Mouse (Mus musculus) T-helper 2 cell (primary cell): ENCODE results near the gene B4galnt3.

Experiments
- in situ Hi-C: fragments of 300-600 bp; cut with MboI, MseI; formaldehyde crosslinking; loops from one replicate; pipeline ENCODE4 v1.15.1; 2025; ENCODE audit warnings: high pct_unique_total_duplicates

The B4galnt3 gene

DNA sequence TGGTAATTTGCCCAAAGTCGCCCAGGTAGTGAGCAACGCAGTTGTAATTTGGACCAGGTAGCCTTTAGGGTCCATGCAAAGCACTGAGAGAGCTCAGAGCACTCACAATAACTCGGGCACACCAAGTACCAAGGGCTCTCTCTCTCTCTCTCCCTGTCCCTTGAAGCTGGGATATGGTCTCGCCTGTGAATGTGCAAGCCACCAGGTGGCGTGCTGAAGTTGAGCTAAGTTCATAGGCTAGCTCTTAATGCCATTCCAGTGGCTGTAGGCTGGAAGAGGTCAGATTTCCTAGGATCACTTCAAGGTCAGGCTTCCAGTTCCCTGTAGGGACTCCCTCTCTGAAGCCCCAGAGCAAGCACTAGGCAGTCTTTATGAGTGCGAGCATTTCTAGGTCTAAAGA is 71.7 kb downstream of the B4galnt3 start:
- in situ Hi-C loops = no loop called here

DNA sequence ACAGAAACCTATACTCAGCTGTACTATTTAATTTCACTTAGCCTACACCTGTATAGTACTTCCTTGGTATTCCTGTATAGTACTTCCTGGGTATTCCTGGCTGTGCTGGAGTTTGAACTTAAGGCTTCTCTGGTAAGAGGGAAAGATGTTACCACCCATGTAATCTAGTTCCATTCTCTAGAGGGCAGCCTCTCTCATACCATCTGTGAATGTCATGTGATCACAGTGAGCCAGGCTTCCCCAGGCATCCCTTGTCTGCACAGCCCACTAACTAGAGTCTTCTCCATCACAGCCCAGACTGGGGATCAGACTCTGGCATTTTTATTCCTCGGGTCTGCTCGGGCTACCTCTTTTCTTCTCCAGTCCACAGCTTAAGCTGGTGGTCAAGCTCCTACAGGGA is 75.1 kb downstream of the B4galnt3 start:
- in situ Hi-C loops = no loop called here

DNA sequence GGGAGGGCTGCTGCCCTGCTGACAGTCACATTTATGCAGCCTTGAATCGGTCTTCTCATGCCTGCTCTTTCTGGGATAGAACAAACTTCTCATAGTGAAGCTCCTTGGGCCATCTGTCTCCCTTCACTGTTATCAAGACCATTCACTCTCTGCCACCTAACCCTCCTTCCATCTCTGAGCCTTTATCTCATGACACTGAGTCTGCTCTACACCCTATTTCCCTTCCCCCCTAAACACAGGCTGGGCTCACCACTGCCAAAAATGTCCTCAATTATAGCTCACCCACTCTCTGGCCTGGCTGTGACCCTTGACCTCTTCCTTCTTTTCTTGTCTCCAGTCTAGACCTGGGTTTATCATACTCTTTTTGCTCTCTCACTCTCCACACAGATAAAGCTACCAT is 77.7 kb downstream of the B4galnt3 start:
- in situ Hi-C loops = no loop called here

DNA sequence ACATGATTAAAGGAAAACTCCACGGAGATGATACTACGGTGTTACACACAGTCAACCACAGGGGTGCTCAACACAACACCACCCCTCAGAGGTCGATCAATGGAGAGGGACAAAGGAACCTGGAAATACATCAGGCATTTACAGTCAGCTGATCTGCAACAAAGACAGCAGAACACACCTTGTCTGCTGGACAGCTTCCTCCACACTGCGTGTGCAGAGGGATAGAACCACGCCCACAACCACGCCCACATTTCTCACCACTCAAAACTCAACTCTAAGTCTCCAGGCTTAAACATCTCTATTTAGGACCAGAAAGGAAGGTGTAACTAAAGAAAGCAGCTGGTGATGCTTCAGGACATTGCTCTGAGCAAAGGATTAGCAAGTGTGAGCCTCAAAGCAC is 82.8 kb downstream of the B4galnt3 start:
- in situ Hi-C loops = no loop called here

DNA sequence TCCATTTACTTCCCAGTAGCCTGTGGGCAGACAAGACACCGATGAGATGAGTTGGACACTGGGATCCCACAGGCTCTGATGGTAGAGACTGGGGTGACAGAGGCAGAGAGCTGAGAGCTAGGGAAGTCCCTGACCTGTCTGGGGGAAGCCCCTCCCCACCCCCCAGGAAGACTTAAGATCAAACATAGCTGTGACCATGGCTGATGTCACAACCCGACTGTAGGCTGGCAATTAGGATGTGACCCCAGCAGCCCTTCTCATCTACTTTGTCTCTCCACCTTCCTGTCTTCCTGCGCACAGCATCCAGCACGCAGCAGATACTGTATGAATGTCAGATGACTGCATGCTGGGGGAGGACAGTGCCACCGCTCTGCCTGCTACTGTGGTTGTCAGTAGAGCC is 87.8 kb downstream of the B4galnt3 start:
- in situ Hi-C loops = no loop called here

DNA sequence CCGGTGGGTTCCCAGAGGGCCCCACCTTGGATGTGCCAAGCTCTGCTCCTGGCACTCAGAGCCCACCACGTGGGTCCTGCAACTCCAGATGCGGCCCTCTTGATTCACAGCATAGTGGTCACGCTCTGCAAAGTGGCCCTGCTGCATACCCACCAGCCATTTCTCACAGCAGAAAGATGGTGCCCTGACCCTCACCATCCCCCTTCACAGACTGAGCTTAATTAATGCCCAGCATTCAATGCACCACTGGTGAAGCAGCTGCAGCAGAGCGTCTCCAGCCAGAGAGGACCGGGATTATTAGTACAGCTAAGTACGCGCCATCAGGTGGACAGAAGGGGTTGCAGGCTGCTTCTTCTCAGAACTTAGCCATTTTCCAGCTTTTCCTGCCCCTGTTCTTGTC is 92.0 kb downstream of the B4galnt3 start:
- in situ Hi-C loops = no loop called here

DNA sequence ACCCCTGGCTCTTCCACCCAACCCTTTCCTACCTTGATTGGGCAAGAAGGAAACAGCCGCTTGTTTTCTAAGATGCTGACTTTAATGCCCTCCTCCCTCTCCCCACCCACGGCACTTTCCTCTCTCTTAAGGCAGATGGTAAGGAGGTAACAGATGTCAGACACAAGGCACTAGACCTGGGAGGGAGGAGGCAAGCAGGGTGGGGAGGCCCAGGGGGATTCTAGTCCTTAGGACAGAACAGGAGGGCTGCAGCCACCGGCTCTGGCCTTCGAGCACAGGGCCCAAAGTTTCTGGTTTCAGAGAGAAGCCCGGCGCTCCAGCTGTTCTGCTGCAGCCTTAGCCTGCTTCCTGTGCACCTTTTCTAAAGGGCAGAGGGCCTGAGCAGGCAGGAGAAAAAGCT is 92.4 kb downstream of the B4galnt3 start:
- in situ Hi-C loops = no loop called here

DNA sequence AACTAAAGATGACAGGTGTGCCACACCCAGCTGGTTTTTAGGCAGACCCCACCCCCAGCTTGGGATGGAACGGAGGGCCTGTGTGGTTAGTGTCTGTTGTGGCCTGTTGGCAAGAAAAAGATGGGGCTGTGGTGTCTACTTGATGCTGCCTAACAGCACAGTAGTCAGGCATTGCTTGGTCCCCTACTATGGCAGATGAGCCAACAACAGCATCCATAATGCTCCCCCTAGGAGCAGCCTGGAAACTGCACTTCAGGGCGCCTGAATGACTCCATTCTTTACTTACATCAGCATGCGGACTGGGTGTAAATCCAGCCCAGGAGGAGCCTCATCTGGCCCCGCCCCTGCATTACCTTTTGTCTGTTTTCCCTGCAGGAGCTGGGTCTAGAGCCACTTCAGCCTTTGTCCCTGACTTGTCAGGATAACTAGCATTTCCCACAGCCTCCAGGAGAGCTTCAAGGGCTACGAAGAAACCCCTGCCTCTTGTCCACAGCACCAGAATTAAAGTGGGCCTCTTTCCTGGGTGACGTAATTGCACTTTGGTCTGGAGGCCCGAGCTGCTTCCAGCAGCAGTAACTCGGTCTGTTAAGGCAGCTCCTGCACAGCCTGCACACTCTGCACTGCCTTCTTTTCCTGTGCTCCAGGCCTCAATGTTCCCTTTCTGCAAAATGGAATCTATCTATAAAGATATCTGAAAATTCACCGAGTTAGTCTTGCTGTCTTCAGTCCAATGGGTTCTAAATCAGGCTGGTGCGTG is 94.5 kb downstream of the B4galnt3 start:
- in situ Hi-C loops = no loop called here

DNA sequence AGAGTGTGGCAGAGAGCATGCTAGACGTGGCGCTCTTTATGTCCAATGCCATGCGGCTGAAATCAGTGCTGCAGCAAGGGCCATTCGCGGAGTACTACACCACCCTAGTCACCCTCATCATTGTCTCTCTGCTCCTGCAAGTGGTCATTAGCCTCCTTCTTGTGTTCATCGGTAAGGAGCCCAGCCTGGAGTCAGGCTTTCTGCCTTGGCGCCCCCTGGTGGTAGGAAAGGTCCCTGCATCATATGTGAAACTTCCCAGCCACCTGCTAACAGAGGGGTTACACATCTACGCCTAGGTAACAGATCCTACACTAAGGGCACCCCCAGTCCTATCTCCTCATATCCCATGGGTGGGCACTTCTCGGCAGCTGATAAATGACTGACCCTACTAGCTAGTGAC is 96.4 kb downstream of the B4galnt3 start:
- in situ Hi-C loops = no loop called here

DNA sequence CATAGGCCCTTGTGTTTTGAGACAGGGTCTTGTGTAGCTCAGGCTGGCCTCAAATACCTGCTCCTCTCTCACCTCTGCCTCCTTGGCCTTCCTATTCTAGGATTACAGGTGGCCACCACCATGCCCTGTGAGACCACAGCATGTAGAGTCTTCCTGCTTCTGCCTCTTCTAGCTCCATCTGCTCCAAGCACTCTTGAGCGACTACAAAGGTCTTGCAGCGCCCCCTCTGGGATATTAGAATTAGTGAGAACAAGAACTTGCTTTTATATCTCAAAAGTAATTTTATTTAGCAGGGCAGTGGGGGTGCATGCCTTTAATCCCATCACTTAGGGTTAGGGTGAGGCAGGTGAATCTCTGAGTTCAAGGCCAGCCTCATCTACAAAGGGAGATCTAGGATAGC is 97.5 kb downstream of the B4galnt3 start:
- in situ Hi-C loops = no loop called here

DNA sequence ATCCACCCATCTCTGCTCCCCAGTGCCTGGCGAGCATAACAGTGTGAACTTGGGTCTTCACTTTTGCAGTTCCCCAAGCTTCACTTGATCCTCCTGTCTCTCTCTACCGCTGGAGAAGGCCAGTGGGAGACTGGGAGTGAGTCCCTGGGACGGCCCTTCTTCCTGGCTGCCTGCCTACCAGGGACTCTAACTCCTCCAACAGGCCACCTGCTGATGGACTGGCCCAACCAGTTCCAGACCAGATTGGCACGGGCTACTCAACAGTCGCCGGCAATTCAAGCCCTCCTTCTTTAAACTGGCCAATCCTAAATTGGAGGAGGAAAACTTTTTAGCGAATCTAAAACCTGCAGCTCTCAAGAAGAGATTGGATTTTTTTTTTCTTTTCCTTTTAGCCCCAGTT is 99.4 kb downstream of the B4galnt3 start:
- in situ Hi-C loops = loop anchor here (5.0 kb wide), 1 partner anchor 173 kb away; no protein-coding TSS in a partner anchor

DNA sequence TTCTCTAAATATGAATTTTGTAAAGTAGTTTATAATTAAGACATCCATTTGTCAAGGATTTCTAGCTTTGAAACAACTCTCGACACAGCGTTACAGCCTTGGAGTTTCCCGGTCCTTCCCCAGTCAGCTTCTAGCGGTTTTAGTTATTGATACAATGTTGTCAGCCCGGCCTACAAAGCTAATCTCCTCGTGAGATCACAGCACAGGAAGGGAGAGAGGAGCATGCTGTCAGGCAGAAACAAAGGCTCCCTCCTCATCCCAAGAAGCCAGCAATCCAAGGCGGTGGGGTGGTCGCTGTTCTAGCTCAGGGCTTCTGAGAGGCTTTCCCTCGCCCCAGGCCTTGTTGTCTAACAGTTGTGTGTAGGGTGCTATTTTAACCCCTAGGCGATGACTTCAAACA is 100.1 kb downstream of the B4galnt3 start:
- in situ Hi-C loops = loop anchor here (5.0 kb wide), 1 partner anchor 172 kb away; no protein-coding TSS in a partner anchor

DNA sequence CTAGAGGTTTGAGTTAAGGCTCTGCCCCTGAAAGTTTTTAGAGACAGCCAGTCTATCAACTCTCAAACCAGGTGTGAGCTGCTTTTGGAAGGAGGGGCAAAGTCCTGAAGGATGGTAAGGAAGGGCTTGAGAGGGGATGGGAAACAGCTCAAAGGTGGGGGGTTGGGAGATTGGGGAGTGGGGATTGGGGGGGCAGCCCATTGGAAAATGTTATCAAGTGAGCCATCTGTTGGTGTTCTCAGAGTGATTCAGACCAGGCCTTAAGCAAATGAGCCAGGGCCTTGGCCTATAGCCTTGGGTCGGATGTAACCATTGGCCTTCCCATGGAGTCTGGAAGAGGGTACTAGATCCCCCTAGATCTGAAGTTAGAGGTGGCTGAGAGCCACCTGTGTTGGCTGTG is 100.6 kb downstream of the B4galnt3 start:
- in situ Hi-C loops = loop anchor here (5.0 kb wide), 1 partner anchor 171 kb away; no protein-coding TSS in a partner anchor

DNA sequence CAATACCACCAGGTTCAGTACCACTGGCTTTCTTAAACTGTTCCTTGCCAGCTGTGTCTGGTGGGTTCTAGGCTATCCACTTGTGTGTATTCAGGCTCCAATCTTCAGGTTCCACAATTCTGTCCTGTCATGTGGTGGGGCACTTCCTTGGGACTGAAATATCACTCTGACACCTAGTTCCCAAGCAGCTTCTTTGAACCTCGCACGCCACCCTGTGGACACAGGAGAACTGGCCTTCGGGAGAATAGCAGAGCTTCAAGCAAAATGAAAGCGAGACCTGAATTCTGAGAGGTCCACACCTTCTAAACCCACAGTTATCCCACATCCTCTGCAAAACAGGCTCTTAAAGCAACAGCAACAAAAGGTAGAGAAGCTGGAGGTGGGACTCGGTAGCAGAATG is 101.2 kb downstream of the B4galnt3 start:
- in situ Hi-C loops = loop anchor here (5.0 kb wide), 1 partner anchor 171 kb away; no protein-coding TSS in a partner anchor

DNA sequence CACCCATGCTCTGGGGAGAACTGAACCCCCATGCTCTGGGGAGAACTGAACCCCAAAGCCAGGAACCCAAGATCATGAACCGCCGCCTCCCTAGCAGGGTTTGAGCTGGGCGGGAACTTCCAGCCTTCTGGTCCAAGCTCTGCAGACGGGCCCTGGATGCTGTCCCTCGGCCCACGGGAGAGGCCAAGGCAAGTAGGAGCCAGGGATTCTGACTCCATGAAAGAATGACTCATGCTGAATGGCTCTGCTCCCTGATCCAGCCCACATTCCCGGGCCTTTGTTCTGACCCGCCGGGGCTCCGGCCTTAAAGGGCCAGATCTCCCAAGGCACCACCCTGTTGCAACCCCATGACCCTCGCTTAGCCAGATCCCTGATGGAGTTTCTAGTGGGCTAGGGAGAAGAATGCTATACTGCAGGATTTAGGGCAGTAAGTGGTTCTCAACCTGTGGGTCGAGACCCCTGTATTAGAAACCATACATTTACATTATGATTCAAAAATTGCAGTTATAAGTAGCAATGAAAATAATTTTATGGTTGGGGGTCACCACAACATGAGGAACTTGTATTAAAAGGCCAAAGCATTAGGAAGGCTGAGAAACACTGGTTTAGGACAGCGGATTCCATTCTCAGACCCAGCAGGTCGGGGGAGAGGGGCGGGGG is 102.0 kb downstream of the B4galnt3 start:
- in situ Hi-C loops = loop anchor here (5.0 kb wide), 1 partner anchor 170 kb away; no protein-coding TSS in a partner anchor

DNA sequence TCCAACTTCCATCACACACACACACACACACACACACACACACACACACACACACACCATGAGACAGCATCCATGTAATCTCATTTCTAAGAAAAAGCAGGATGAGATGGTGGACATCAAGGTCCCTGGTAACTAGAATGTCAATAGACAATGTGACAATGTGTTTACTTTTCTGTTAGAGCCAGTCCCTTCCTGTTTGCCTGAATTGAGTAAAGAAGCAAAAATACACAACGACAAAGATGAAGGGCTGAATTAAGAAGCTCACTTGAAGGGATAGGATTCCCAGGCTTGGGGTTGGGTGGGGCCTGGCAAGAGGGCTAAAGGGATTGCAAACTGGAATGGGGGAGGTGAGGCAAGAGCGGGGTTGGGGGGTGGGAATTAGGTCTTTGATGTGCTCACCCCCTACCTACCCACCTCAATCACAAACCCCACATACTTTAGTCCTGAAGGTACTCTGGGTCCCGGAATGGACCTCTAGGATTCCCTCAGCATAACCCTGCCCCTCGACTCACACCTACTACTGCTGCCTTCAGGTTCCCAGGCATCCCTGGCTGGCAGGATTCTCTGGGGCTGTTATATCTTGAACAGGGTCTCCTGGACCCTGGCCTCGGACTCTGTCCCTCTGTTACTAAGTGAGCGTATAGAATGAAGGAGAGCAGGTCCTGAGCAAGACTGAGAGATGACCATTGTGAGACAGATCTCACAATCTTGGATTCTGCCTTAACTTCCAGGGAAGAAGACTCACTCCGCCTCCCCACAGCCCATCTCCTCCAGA is 102.8 kb downstream of the B4galnt3 start:
- in situ Hi-C loops = loop anchor here (5.0 kb wide), 1 partner anchor 169 kb away; no protein-coding TSS in a partner anchor

DNA sequence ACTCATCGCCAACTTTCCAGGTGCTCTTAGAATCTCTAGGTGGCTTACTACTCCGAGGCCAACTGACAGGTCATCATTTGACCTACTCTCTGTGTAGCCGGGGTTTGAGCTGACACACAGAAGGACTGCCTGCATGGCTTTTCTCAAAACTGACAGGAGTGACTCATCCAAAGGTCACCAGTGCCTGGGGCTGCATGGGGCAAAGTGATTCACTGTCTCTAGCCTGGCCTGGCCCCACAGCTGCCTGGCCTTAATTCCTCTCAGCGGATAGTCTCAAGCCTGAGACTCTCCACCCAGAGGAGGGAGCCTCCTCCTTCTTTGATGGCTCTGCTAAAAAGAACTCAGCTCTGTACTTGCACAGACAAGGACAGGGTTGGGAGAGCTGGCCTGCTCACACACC is 103.4 kb downstream of the B4galnt3 start:
- in situ Hi-C loops = loop anchor here (5.0 kb wide), 1 partner anchor 169 kb away; no protein-coding TSS in a partner anchor

DNA sequence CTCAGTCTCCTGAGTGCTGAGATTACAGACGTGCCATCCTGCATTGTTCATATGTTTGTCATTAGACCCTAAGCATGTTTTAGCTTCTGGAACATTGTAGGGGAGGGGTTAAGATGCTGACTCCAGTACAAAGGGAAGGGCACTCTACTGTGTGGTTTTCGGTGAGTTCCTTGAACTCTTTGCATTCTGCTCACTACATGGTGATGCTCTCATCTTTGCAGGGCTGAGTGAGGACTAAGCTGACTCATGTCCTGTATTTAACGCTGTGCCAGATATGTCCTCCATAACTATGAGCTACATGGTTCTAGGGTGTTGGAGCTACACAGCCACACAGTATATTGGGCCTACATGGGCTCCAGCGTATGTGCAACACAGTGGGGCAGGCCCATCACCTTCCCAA is 104.0 kb downstream of the B4galnt3 start:
- in situ Hi-C loops = loop anchor here (5.0 kb wide), 1 partner anchor 168 kb away; no protein-coding TSS in a partner anchor

DNA sequence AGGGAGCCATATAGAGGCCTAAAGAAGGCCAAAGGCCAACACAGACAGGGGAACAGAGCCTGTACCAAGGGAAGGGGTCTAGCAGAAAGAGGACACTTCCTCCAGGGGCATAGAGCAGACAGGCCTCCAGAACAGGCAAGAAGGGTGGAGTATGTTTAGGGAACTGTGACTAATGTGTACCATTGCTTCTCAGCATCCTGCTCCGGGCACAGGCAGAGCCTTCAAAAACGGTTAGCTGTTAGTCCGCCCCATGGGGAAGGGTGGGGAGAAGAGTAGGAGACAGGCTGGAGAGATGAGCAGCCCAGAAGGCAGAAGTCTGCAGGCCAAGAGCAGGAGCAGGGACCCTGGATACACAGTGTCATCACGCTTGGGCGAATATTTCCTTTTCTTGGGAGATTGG is 105.1 kb downstream of the B4galnt3 start:
- in situ Hi-C loops = no loop called here

DNA sequence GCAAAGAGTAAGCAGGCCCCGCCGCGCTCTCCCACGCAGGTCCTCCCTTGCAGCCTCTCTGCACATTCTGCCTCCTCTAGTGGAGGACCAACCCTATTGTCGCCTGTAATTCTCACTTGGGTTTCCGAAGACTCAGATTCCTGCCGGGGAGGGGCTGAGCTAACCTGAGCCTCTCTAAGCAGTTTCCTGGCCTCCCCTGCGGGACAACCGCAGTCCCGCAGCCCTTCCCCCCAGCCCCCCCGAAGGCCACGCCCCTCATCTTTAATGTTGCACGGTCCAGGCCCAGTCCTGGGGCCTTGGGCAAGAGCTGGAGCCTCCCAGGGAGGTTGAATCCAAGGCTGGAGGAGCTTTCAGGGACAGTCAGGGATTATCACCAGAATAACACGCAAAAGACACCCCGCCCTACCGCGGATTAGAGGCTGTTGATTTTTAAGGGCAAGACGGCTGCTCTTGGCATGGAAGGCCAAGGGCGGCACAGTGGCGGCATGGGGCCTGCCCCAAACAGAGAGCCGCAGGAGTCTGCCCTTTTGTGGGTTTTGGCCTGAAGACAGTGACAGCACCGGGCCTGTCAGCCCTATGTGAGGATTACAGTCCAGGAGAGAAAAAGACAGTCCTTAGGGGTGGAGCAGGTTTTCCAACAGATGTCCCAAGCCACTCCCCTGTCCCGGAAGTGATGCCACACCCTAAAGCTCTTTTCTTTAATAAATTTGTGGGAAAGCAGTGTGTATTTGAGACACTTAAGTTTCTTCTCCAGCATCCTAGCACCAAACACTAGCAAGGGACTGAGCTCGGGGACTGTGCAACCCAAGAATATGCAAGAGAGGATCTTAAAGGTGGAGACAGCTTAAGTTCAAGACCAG is 105.8 kb downstream of the B4galnt3 start:
- in situ Hi-C loops = no loop called here

DNA sequence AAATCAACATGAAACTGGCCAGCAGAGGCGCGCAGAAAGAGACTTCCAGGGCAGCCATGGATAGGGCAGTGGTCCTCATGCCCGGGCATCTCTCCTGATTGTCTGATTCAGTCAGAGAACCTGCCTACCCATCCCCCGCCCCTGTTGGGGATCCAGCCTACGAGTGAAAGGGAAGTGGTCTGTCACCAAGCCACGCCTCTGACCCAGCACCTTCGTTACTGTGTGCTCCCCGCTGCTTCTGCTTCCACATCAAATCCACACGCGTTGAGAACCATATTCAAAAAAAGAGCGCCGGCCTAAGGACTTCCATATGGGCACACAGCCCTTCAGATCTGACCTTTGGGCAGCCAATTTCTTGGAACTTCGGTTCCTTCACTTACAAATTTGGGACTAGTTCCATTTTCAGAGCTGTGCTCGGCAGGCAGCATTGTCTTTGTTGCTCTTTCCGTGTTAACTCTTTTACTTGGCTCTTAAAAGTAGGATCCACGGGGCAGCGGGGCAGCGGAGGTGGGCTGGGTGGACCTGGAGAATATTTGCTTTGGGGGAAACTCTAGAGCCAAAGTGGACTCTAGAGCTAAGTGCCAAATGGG is 106.7 kb downstream of the B4galnt3 start:
- in situ Hi-C loops = no loop called here
